Mouse (Mus musculus): ENCODE results near the gene D17H6S53E. TPM values are rescaled to one million over a fixed set of nuclear protein-coding genes. Genes with fewer than 3 reads are reported as not detected.
A peak's percentile ranks its signal among the peaks of the same experiment; 100 is the strongest.
"Not testable (repeated sequence)": the region's sequence is repeated elsewhere in the genome, so short reads cannot be mapped to it uniquely, and the experiment has no call there.

D17H6S53E gene
- polyA plus RNA-seq, 1 experiment from 2014 or later, result 9.7 TPM

GRCm38 (mm10) chr17:35124261-35124896 is 1.8 kb upstream of the D17H6S53E start:
- not testable (repeated sequence) for H3K4me3 ChIP-seq (ENCODE audit: low read depth, low read length); H3K9ac ChIP-seq (replicated peaks; ENCODE audit: low read depth, low read length); H3K4me2 ChIP-seq (ENCODE audit: low read depth, low read length); H3K9me3 ChIP-seq (ENCODE audit: control insufficient read depth, low read length); H3K36me3 ChIP-seq (ENCODE audit: control insufficient read depth, insufficient read depth, low read length); H3K27ac ChIP-seq (ENCODE audit: low read depth, low read length); H3K27me3 ChIP-seq (ENCODE audit: control insufficient read depth, insufficient read depth, low read length); ATAC-seq (ENCODE audit: low read depth)
- 91% methylated on average over 12 of the region's 12 CpGs for WGBS
- peaks cover 22% of the 10 kb centered on the region for H3K4me1 ChIP-seq (ENCODE audit: control insufficient read depth, insufficient read depth, low read length)

GRCm38 (mm10) chr17:35125081-35125480 is 1.1 kb upstream of the D17H6S53E start:
- Histone ChIP-seq H3K9me3 (ENCODE audit: control insufficient read depth, low read length) (no peaks in the 10 kb centered on the region), H3K4me2 (ENCODE audit: low read depth, low read length) (no peak overlapping the region), H3K36me3 (ENCODE audit: control insufficient read depth, insufficient read depth, low read length) (peaks cover 5% of the 10 kb centered on the region), H3K4me3 (ENCODE audit: low read depth, low read length) (no peak overlapping the region), H3K9ac (replicated peaks; ENCODE audit: low read depth, low read length) (no peak overlapping the region), H3K27me3 (ENCODE audit: control insufficient read depth, insufficient read depth, low read length) (no peaks in the 10 kb centered on the region), H3K4me1 (ENCODE audit: control insufficient read depth, insufficient read depth, low read length) (peaks cover 20% of the 10 kb centered on the region), H3K27ac (ENCODE audit: low read depth, low read length) (no peak overlapping the region)
- no peak for ATAC-seq (ENCODE audit: low read depth)
- 91% methylated on average over 1 of the region's 1 CpGs for WGBS

GRCm38 (mm10) chr17:35125578-35125977 is 595 bp upstream of the D17H6S53E start:
- H3K36me3 ChIP-seq (ENCODE audit: control insufficient read depth, insufficient read depth, low read length), result peaks cover 5% of the 10 kb centered on the region
- H3K9ac ChIP-seq (replicated peaks; ENCODE audit: low read depth, low read length), result peak overlapping the region; percentile 78
- no peaks in the 10 kb centered on the region for H3K9me3 ChIP-seq (ENCODE audit: control insufficient read depth, low read length)
- H3K4me3 ChIP-seq (ENCODE audit: low read depth, low read length), result peak overlapping the region; percentile 63
- peaks cover 15% of the 10 kb centered on the region for H3K4me1 ChIP-seq (ENCODE audit: control insufficient read depth, insufficient read depth, low read length)
- no peak overlapping the region for H3K27ac ChIP-seq (ENCODE audit: low read depth, low read length)
- no peaks in the 10 kb centered on the region for H3K27me3 ChIP-seq (ENCODE audit: control insufficient read depth, insufficient read depth, low read length)
- peak overlapping the region; percentile 51 for H3K4me2 ChIP-seq (ENCODE audit: low read depth, low read length)
- 42% methylated on average over 6 of the region's 6 CpGs for WGBS
- no peak for ATAC-seq (ENCODE audit: low read depth)

- no peaks in the 10 kb centered on the region for H3K27me3 ChIP-seq (ENCODE audit: control insufficient read depth, insufficient read depth, low read length)
- H3K9me3 ChIP-seq (ENCODE audit: control insufficient read depth, low read length), result no peaks in the 10 kb centered on the region
- ATAC-seq (ENCODE audit: low read depth), result no peak
- no peak overlapping the region; the same call in 1 of the 2 replicates for H3K9ac ChIP-seq (replicated peaks; ENCODE audit: low read depth, low read length)
- H3K27ac ChIP-seq (ENCODE audit: low read depth, low read length), result no peak overlapping the region
- H3K4me3 ChIP-seq (ENCODE audit: low read depth, low read length), result peak overlapping the region; percentile 63
- 75% methylated on average over 13 of the region's 13 CpGs for WGBS
- H3K36me3 ChIP-seq (ENCODE audit: control insufficient read depth, insufficient read depth, low read length), result peaks cover 5% of the 10 kb centered on the region
- H3K4me1 ChIP-seq (ENCODE audit: control insufficient read depth, insufficient read depth, low read length), result peaks cover 15% of the 10 kb centered on the region
- peak overlapping the region; percentile 51 for H3K4me2 ChIP-seq (ENCODE audit: low read depth, low read length)
These were observed 844 bp downstream of the D17H6S53E start for GRCm38 (mm10) chr17:35127017-35127416.

- no peak overlapping the region for H3K4me2 ChIP-seq (ENCODE audit: low read depth, low read length)
- H3K4me1 ChIP-seq (ENCODE audit: control insufficient read depth, insufficient read depth, low read length), result peaks cover 15% of the 10 kb centered on the region
- H3K4me3 ChIP-seq (ENCODE audit: low read depth, low read length), result no peak overlapping the region
- no peak overlapping the region for H3K27ac ChIP-seq (ENCODE audit: low read depth, low read length)
- peaks cover 3% of the 10 kb centered on the region; the same call in 1 of the 2 replicates for H3K36me3 ChIP-seq (ENCODE audit: control insufficient read depth, insufficient read depth, low read length)
- no peak overlapping the region for H3K9ac ChIP-seq (replicated peaks; ENCODE audit: low read depth, low read length)
- 75% methylated on average over 11 of the region's 11 CpGs for WGBS
- ATAC-seq (ENCODE audit: low read depth), result no peak
- H3K27me3 ChIP-seq (ENCODE audit: control insufficient read depth, insufficient read depth, low read length), result no peaks in the 10 kb centered on the region
- H3K9me3 ChIP-seq (ENCODE audit: control insufficient read depth, low read length), result no peaks in the 10 kb centered on the region
These were observed 2.8 kb downstream of the D17H6S53E start for GRCm38 (mm10) chr17:35128996-35129395.

GRCm38 (mm10) chr17:35131038-35131437 is 4.9 kb downstream of the D17H6S53E start:
- peaks cover 12% of the 10 kb centered on the region for H3K4me1 ChIP-seq (ENCODE audit: control insufficient read depth, insufficient read depth, low read length)
- H3K27me3 ChIP-seq (ENCODE audit: control insufficient read depth, insufficient read depth, low read length), result no peaks in the 10 kb centered on the region
- no peak overlapping the region for H3K4me3 ChIP-seq (ENCODE audit: low read depth, low read length)
- H3K4me2 ChIP-seq (ENCODE audit: low read depth, low read length), result no peak overlapping the region
- no peak for ATAC-seq (ENCODE audit: low read depth)
- WGBS, result 92% methylated on average over 8 of the region's 8 CpGs
- peaks cover 3% of the 10 kb centered on the region; the same call in 1 of the 2 replicates for H3K36me3 ChIP-seq (ENCODE audit: control insufficient read depth, insufficient read depth, low read length)
- no peaks in the 10 kb centered on the region for H3K9me3 ChIP-seq (ENCODE audit: control insufficient read depth, low read length)
- H3K9ac ChIP-seq (replicated peaks; ENCODE audit: low read depth, low read length), result no peak overlapping the region
- H3K27ac ChIP-seq (ENCODE audit: low read depth, low read length), result no peak overlapping the region

- no peak within 1 kb of the TSS for H3K4me3 ChIP-seq (ENCODE audit: low read depth, low read length)
- no peak within 1 kb of the TSS for H3K9ac ChIP-seq (replicated peaks; ENCODE audit: low read depth, low read length)
- no peaks in the 10 kb centered on the region for H3K9me3 ChIP-seq (ENCODE audit: control insufficient read depth, low read length)
- no peak within 1 kb of the TSS for H3K4me2 ChIP-seq (ENCODE audit: low read depth, low read length)
- WGBS, result 84% methylated on average over 15 of the region's 15 CpGs
- H3K27me3 ChIP-seq (ENCODE audit: control insufficient read depth, insufficient read depth, low read length), result no peaks in the 10 kb centered on the region
- H3K27ac ChIP-seq (ENCODE audit: low read depth, low read length), result no peak within 1 kb of the TSS
- peaks cover 3% of the 10 kb centered on the region; the same call in 1 of the 2 replicates for H3K36me3 ChIP-seq (ENCODE audit: control insufficient read depth, insufficient read depth, low read length)
- ATAC-seq (ENCODE audit: low read depth), result no peak
- H3K4me1 ChIP-seq (ENCODE audit: control insufficient read depth, insufficient read depth, low read length), result peaks cover 17% of the 10 kb centered on the region
These were observed 5.5 kb downstream of the D17H6S53E start, which contains the start of gene Apom for GRCm38 (mm10) chr17:35131500-35132173. Apom (minus strand) TSS chr17:35132050.

GRCm38 (mm10) chr17:35132174-35132560 is 6.0 kb downstream of the D17H6S53E start:
- H3K4me3 ChIP-seq (ENCODE audit: low read depth, low read length), result no peak overlapping the region
- H3K9ac ChIP-seq (replicated peaks; ENCODE audit: low read depth, low read length), result no peak overlapping the region
- H3K36me3 ChIP-seq (ENCODE audit: control insufficient read depth, insufficient read depth, low read length), result peaks cover 3% of the 10 kb centered on the region; the same call in 1 of the 2 replicates
- H3K4me2 ChIP-seq (ENCODE audit: low read depth, low read length), result no peak overlapping the region
- no peak overlapping the region for H3K27ac ChIP-seq (ENCODE audit: low read depth, low read length)
- WGBS, result 81% methylated on average over 3 of the region's 3 CpGs
- no peaks in the 10 kb centered on the region for H3K9me3 ChIP-seq (ENCODE audit: control insufficient read depth, low read length)
- ATAC-seq (ENCODE audit: low read depth), result no peak
- H3K4me1 ChIP-seq (ENCODE audit: control insufficient read depth, insufficient read depth, low read length), result peaks cover 16% of the 10 kb centered on the region
- H3K27me3 ChIP-seq (ENCODE audit: control insufficient read depth, insufficient read depth, low read length), result no peaks in the 10 kb centered on the region

- no peak for ATAC-seq (ENCODE audit: low read depth)
- H3K4me3 ChIP-seq (ENCODE audit: low read depth, low read length), result no peak overlapping the region
- WGBS, result 99% methylated on average over 7 of the region's 7 CpGs
- H3K36me3 ChIP-seq (ENCODE audit: control insufficient read depth, insufficient read depth, low read length), result peaks cover 7% of the 10 kb centered on the region
- no peaks in the 10 kb centered on the region for H3K9me3 ChIP-seq (ENCODE audit: control insufficient read depth, low read length)
- H3K4me2 ChIP-seq (ENCODE audit: low read depth, low read length), result no peak overlapping the region
- H3K27ac ChIP-seq (ENCODE audit: low read depth, low read length), result no peak overlapping the region
- peaks cover 14% of the 10 kb centered on the region for H3K4me1 ChIP-seq (ENCODE audit: control insufficient read depth, insufficient read depth, low read length)
- H3K27me3 ChIP-seq (ENCODE audit: control insufficient read depth, insufficient read depth, low read length), result no peaks in the 10 kb centered on the region
- H3K9ac ChIP-seq (replicated peaks; ENCODE audit: low read depth, low read length), result no peak overlapping the region
These were observed 7.3 kb downstream of the D17H6S53E start for GRCm38 (mm10) chr17:35133517-35133916.

All from neural tube, embryonic 14.5 days (tissue).